Mouse (Mus musculus): ENCODE measurements around the gene Klhl2. TPM values are rescaled to one million over a fixed set of nuclear protein-coding genes. Genes with fewer than 3 reads are reported as not detected.

The Klhl2 gene
- total RNA-seq (2014; rRNA removed; ENCODE audit: low replicate concordance): 10.0 and 10.5 TPM in 2 replicates
- 5.8 and 6.0 TPM in 2 replicates for polyA plus RNA-seq (2015; fragmentation: Nextera tagmentation; extraction: Ambion mirVana)

GRCm38 (mm10) chr8:64849897-64850541 is at the start of gene Klhl2:
TSS of gene Klhl2 (minus strand) at chr8:64850017.
- DNase-seq (ENCODE audit: low spot score) (peak; percentile 63), ATAC-seq (ENCODE audit: insufficient read depth, low read depth) (peak; percentile 91)
- Histone ChIP-seq H3K36me3 (replicated peaks; ENCODE audit: control insufficient read depth, insufficient read depth, low read length) (no peaks in the 10 kb centered on the region), H3K9me3 (replicated peaks; ENCODE audit: control insufficient read depth, low read length) (no peaks in the 10 kb centered on the region), H3K4me3 (ENCODE audit: low read depth, low read length) (peak within 1 kb of the TSS; percentile 97), H3K9ac (replicated peaks; ENCODE audit: low read depth, low read length) (peak within 1 kb of the TSS; percentile 89), H3K4me1 (ENCODE audit: control insufficient read depth, insufficient read depth) (peaks cover 5% of the 10 kb centered on the region; the same call in 1 of the 2 replicates), H3K27me3 (ENCODE audit: control insufficient read depth, insufficient read depth, low read length) (no peaks in the 10 kb centered on the region), H3K4me2 (ENCODE audit: low read depth, low read length) (peak within 1 kb of the TSS; percentile 95), H3K27ac (ENCODE audit: low read depth) (peak within 1 kb of the TSS; percentile 70)
- WGBS: 1% methylated on average over 36 of the region's 68 CpGs
- TF ChIP-seq CTCF (IDR thresholded peaks at IDR 0.05; ENCODE audit: low read depth) (no peak), EP300 (IDR thresholded peaks at IDR 0.05; ENCODE audit: low read depth) (no peak)

GRCm38 (mm10) chr8:64898710-64899109 is 48.9 kb upstream of the Klhl2 start:
- no peak for ATAC-seq (ENCODE audit: insufficient read depth, low read depth)
- Histone ChIP-seq H3K9ac (replicated peaks; ENCODE audit: low read depth, low read length) (no peak overlapping the region), H3K36me3 (replicated peaks; ENCODE audit: control insufficient read depth, insufficient read depth, low read length) (no peaks in the 10 kb centered on the region), H3K9me3 (replicated peaks; ENCODE audit: control insufficient read depth, low read length) (no peaks in the 10 kb centered on the region), H3K27ac (ENCODE audit: low read depth) (no peak overlapping the region), H3K4me2 (ENCODE audit: low read depth, low read length) (no peak overlapping the region), H3K4me3 (ENCODE audit: low read depth, low read length) (no peak overlapping the region), H3K27me3 (ENCODE audit: control insufficient read depth, insufficient read depth, low read length) (no peaks in the 10 kb centered on the region), H3K4me1 (ENCODE audit: control insufficient read depth, insufficient read depth) (no peaks in the 10 kb centered on the region)
- 21% methylated on average over 4 of the region's 4 CpGs for WGBS
- no peak for TF ChIP-seq CTCF (IDR thresholded peaks at IDR 0.05; ENCODE audit: low read depth)
- TF ChIP-seq EP300 (IDR thresholded peaks at IDR 0.05; ENCODE audit: low read depth): no peak
- DNase-seq (ENCODE audit: low spot score): no peak

GRCm38 (mm10) chr8:64896731-64897130 is 46.9 kb upstream of the Klhl2 start:
- WGBS: 77% methylated on average over 5 of the region's 5 CpGs
- TF ChIP-seq CTCF (IDR thresholded peaks at IDR 0.05; ENCODE audit: low read depth): no peak
- no peak for TF ChIP-seq EP300 (IDR thresholded peaks at IDR 0.05; ENCODE audit: low read depth)
- no peaks in the 10 kb centered on the region for H3K36me3 ChIP-seq (replicated peaks; ENCODE audit: control insufficient read depth, insufficient read depth, low read length)
- no peaks in the 10 kb centered on the region for H3K27me3 ChIP-seq (ENCODE audit: control insufficient read depth, insufficient read depth, low read length)
- H3K4me3 ChIP-seq (ENCODE audit: low read depth, low read length): no peak overlapping the region
- no peaks in the 10 kb centered on the region for H3K4me1 ChIP-seq (ENCODE audit: control insufficient read depth, insufficient read depth)
- H3K9ac ChIP-seq (replicated peaks; ENCODE audit: low read depth, low read length): no peak overlapping the region
- H3K27ac ChIP-seq (ENCODE audit: low read depth): no peak overlapping the region
- H3K9me3 ChIP-seq (replicated peaks; ENCODE audit: control insufficient read depth, low read length): no peaks in the 10 kb centered on the region
- ATAC-seq (ENCODE audit: insufficient read depth, low read depth) (no peak), DNase-seq (ENCODE audit: low spot score) (no peak)
- no peak overlapping the region for H3K4me2 ChIP-seq (ENCODE audit: low read depth, low read length)

GRCm38 (mm10) chr8:64880619-64881200 is 30.9 kb upstream of the Klhl2 start:
- TF ChIP-seq EP300 (IDR thresholded peaks at IDR 0.05; ENCODE audit: low read depth) (0 out of 2 replicates have a peak, but pooled peaks have one; percentile 30), CTCF (IDR thresholded peaks at IDR 0.05; ENCODE audit: low read depth) (no peak)
- H3K4me1 ChIP-seq (ENCODE audit: control insufficient read depth, insufficient read depth): no peaks in the 10 kb centered on the region
- H3K27ac ChIP-seq (ENCODE audit: low read depth): no peak overlapping the region
- 23% methylated on average over 13 of the region's 13 CpGs for WGBS
- peak overlapping the region; percentile 10; the same call in 1 of the 2 replicates for H3K4me3 ChIP-seq (ENCODE audit: low read depth, low read length)
- no peaks in the 10 kb centered on the region for H3K36me3 ChIP-seq (replicated peaks; ENCODE audit: control insufficient read depth, insufficient read depth, low read length)
- no peaks in the 10 kb centered on the region for H3K27me3 ChIP-seq (ENCODE audit: control insufficient read depth, insufficient read depth, low read length)
- no peak overlapping the region for H3K9ac ChIP-seq (replicated peaks; ENCODE audit: low read depth, low read length)
- peaks cover 2% of the 10 kb centered on the region; the same call in 1 of the 2 replicates for H3K9me3 ChIP-seq (replicated peaks; ENCODE audit: control insufficient read depth, low read length)
- ATAC-seq (ENCODE audit: insufficient read depth, low read depth): no peak
- peak overlapping the region; percentile 37; the same call in 1 of the 2 replicates for H3K4me2 ChIP-seq (ENCODE audit: low read depth, low read length)
- DNase-seq (ENCODE audit: low spot score): peak; percentile 6

GRCm38 (mm10) chr8:64877630-64878312 is 28.0 kb upstream of the Klhl2 start:
- H3K9me3 ChIP-seq (replicated peaks; ENCODE audit: control insufficient read depth, low read length): no peaks in the 10 kb centered on the region
- WGBS: 66% methylated on average over 22 of the region's 22 CpGs
- ATAC-seq (ENCODE audit: insufficient read depth, low read depth): no peak
- H3K27ac ChIP-seq (ENCODE audit: low read depth): no peak overlapping the region
- H3K4me3 ChIP-seq (ENCODE audit: low read depth, low read length): no peak overlapping the region
- H3K4me1 ChIP-seq (ENCODE audit: control insufficient read depth, insufficient read depth): no peaks in the 10 kb centered on the region
- H3K4me2 ChIP-seq (ENCODE audit: low read depth, low read length): no peak overlapping the region
- no peaks in the 10 kb centered on the region for H3K36me3 ChIP-seq (replicated peaks; ENCODE audit: control insufficient read depth, insufficient read depth, low read length)
- no peak overlapping the region for H3K9ac ChIP-seq (replicated peaks; ENCODE audit: low read depth, low read length)
- DNase-seq (ENCODE audit: low spot score): peak; percentile 11
- TF ChIP-seq EP300 (IDR thresholded peaks at IDR 0.05; ENCODE audit: low read depth): no peak
- no peak for TF ChIP-seq CTCF (IDR thresholded peaks at IDR 0.05; ENCODE audit: low read depth)
- no peaks in the 10 kb centered on the region for H3K27me3 ChIP-seq (ENCODE audit: control insufficient read depth, insufficient read depth, low read length)
